Mouse (Mus musculus) cerebellum, adult 9-10 months (tissue): ENCODE measurements at regions not wholly inside any gene's neighbourhood (a gene's known extent, or its start where the extent isn't known, plus 50 kb on each side); places are given as distances from the start of the nearest gene placed in this dataset.
A peak's percentile ranks its signal among the peaks of the same experiment; 100 is the strongest.

Source experiments
- DNase-seq: peaks from one replicate; pipeline ENCODE4 v3.0.0; 2022

DNA sequence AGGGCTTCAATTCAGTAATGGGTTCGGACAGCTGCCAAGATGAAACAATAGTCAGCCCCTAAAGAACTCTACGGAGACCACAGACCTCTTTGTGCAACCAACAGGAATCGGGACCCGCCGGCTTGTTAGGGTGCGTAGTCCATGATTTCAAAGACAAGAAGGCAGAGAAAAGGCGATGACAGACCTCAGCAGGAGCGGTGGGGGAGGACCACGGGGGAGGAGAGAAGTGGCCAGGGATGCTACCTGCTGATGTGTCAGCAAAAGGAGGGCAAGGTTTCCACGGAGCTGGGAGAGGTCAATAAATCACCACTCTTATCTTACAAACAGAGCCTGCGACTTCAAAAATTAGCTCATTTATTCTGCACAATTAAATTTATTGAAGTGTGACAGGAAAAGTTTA lies 388.4 kb upstream of the Id4 start:
- no peak for DNase-seq

DNA sequence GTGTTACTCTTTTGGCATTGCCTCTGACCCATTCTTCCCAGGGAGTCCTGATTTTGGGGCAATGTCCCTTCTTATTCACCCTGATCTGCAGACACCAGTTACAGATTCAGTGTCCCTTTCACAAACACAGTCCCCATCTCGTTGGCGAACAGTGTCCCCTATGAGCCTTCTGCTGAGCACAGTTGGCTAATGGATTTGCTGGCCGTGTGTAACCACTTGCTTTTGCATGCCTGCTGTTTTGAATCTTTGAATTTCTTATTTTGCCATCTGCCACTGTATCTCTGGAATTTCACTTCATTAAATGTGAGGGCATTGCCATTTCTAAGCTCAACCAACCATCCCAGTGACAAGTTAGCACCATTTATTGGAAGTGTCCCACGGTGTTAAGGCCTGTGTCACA lies 368.5 kb upstream of the Id4 start:
- no peak for DNase-seq

DNA sequence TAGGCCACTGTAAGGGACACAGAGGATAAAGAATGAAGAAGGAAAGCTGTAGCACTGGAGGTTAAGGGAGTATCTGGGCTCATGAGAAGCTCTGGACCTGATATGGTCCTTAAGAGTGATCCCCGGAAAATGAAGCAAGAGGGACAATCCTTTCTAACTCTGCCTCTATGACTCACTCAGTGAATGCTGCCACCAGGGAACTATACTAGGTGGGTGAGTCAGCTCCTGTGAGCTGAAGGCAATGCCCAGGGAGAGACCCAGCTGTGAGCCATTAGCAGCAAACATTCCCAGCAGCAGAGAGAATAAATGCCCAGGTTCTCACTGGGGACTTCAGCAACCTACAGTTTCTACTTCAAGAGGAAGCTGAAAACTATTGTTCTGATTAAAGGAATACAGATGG lies 366.7 kb upstream of the Id4 start:
- DNase-seq = no peak

DNA sequence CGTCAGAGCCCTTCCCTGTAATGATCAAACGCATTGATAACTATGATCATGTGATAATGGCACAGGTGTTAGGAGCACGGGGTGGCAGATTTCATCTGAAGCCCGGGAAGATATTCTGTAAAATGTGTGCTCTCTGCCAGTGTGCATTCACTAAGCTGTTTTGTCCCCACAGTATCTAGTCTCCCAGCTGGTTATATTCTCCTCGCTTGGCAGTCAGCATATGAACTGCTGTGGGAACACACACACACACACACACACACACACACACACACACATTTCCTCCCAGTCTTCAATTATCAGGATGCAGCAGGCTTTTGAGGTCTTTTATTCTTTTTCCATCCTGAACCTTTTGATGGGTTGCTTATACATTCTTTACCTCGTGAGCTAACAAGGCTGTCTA lies 365.8 kb upstream of the Id4 start:
- no peak for DNase-seq

DNA sequence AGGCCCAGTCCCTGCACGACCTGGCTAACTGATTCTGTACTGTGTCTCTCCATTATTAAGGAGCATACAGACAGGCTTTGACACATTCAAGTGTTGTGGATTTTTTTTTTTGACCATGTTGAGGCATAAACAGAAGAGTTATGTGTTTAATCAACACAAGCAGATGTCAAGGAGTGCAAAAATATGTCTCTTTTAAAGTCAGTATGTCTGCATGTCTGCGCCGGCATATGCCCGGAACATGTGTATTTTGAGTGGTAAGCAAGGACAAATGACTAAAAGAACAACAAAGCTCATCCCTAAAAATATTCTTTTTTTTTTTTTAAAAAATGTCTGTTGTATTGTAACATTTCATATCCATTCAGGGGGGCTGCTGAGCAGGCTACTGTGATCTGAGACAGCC lies 364.4 kb upstream of the Id4 start:
- DNase-seq = no peak

DNA sequence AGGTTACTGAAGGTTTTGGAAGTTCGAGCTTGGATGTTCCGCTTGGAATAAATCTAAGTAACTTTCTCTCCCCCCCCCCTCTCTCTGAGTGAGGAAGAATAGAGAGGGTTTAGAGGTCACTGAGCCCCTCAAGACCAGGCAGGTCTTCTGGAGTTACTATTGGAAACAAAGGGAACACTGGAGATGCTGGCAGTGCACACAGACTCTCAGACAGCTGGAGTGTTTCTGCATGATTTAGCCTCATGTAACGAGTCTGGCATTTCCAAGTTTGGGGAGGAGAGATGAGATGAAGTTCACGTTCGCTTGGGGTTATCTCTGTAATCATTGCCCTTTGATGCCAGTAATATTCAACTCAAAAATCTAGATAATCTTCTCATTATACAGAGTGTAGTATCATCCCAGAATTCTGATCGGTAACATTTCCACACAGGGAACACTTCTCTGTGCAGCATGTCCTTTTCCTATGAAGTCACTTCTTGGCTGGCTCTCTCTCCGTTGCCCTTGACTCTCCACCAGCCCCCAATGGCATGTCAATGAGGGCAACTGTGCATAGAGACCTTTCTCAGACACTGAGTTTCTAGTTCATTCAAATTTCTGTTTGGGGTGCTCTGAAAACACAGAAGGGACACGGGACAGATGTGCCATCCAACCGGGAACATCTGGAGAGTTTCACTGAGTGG lies 351.0 kb upstream of the Id4 start:
- no peak for DNase-seq

DNA sequence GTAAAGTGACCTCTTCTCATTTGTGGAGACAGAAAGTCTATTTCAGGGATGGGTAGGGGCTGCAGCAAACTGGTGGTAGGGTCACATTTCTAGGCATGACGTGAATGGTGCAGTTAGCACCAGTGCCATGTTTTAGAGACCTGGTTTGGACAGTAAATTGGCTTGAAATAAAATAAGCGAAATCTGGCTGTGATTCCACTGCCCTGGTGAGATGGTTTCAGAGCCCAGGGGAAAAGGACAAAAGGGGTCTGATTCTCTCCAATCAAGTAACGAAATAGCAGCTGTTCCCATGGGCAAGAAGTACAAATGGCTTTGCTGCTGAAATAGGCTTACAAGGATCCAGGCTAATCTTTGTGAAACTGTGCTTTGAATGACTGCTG lies 350.5 kb upstream of the Id4 start:
- DNase-seq = no peak

DNA sequence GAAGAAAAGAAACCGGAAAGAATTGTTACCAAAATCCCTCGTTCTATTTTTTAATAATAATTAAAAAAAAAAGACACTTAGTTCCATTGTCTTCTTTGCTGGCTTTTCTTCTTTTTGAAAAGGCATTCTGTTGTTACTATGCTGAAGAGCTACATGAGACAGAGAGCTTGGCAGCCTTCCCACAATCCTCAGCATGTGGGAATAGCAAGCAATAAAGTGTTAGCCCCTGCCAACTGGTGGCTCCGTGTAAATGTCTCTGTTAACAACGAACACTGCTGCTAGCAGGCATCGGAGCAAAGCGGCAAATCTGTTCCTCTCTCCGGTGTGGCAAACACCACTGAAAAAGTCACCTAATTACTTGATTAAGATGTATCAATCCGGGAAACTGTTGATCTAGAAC lies 344.6 kb upstream of the Id4 start:
- DNase-seq = peak; percentile 13

DNA sequence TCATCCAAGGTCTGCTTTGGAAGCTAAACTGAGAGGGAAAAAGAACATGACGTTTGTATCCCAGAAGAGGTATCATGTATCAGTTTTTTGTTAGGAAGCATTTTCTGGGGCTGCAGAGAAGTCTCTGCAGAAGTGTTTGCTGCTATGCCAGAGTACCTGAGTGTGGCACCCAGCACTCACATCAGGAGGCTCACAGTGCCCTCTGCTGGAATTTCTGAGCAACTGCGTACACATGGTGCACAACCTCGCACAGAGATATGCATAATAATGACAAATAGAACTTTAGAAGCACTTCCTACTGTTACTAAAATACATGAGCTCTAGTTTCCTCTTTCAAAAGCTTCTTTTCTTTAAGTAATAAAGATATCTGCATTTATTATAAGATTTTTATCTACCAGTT lies 343.7 kb upstream of the Id4 start:
- no peak for DNase-seq

DNA sequence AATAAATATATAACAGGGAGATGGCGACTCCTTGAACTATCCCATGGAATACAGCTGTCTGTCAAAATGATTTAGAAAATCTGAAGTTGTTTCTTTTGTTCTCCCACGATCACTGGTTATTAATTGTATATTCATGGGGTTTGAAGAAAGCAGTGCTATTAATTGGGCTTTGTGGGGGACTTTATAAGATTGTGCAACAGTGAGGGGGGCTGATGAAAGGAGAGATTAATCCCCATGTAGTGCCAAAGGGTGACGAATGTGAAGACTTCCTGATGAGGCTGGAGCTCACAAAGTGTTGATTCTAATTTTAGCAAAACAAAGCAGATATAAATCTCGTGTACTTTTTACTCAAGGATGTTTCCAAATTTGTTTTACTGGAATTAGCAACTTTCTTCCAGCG lies 340.0 kb upstream of the Id4 start:
- DNase-seq = no peak

DNA sequence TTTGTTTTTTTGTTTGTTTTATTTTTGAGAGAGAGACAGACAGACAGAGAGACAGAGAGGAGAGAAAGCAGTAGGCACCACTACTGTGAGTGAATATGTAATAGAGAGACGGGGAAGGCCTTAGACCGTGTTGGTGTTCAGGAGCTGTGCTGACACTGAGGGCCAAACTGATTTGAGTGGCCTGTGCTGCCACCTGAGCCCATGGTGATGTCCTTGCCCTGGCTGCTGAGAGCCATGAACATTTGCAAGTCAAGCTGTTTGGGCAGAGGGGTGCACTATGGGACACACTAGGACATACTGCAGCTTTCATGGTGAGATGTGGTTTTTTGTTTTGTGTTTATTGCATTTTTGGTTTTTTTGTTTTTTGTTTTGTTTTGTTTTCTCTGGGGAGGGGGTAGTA lies 320.3 kb upstream of the Id4 start:
- no peak for DNase-seq

DNA sequence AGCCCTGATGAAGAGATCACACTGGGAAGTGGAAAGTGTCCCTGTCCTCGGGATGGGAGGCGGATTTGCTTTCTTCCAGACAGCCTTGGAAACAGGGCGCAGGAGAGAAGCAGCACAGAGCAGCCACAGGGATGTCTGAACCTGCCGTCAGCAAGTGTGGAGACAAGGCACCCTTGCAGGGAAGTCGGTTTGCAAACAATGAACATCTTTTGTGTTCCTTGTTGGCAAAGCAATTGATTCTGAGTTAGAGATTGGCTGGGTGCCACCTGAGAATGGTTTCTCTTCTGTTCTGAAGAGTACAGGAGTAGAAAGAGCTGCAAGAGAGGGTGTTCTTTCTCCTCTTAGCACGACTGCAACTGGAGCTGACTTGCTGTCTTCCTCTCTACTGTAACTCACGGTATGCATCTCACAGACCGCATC lies 318.6 kb upstream of the Id4 start:
- DNase-seq = no peak

DNA sequence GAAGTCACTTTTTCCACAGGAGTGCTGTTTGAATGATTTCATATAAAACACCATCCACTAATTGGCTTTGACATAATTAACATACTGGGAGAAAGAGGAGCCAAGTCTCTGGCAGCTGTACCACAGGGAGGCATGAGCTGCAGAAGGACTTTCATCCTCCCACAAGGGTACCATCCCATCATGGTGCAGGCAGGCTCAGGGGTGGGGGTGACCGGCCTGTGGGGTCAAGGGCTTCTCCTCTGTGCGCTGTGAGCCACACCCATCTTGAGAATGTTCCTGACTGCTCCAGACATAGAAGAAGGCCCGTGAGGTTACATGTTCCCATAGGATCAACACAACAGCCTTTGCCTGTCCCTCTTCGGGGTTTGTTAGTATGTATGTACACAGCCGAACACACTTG lies 317.4 kb upstream of the Id4 start:
- no peak for DNase-seq

DNA sequence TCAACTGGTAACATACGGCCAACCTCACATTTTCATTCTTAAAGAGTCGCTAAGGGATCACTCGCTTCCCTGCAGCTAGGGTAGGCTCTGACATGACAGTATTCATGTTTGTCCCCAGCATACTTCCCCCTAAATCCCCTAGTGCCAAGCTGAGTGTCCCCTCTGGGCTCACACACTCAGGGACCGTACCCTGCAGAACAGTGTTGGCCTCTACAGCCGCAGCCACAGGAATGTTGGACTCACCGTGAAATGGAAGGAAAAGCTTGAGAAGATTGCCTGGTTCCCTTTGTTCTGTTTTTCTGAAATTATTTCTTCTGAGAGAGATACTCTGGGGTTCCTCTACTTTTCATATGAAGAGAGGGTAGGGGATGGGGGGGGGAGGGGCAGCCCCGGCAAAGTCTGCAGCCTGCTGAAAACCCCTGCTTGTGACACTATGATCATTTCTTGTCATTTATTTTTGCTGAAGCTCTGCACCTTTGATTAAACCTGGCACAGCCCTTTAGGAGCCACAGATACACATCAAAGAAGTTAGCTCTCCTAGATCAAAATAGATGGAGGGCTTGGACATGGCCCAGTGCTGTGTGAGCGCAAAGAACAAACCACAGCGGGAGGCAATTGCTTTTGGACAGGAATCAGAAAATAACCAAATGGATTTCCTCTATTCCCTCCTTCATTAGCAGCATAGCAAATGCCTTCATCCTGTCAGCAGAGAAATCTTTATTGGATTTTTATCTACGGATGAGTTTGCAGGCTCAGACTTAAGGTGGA lies 312.7 kb upstream of the Id4 start:
- peak; percentile 4 for DNase-seq

DNA sequence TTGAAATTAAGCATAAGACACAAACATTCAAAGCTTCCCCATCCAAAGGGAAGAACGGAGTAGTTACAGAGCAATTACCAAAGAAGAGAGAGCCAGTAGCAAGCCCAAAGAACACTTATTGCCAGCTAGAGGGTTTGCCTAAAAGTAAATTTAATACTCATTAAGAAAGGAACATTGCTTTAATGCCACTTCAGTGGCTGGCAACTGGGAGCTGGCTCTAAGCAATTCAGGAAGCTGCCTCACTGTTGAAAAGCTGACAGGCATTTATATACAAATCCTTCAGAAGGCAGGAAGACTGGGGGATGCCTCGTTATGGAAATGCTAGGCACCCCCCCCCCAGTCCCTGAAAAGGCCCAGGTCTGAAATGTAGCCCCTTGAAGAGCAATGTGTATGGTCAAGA lies 310.6 kb upstream of the Id4 start:
- DNase-seq = no peak

DNA sequence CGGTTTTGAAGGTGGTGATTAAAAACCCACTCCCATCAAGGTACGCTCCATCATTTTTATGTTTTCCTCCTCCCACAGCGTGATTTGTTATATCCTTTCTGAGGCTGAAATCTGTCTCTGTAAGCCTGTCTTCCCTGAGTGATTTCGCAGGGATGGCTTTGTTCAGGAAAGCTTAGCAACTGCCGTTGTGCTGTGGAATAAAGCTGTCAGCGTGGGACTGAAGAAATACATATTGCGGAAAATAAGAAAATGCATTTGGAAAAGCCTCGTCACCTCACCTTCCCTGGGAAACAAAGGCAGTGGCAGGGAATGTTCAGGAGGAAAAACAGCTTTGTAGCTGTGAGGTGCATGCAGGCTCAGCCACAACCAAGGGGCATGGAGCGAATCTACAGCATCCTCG lies 310.0 kb upstream of the Id4 start:
- DNase-seq = no peak

DNA sequence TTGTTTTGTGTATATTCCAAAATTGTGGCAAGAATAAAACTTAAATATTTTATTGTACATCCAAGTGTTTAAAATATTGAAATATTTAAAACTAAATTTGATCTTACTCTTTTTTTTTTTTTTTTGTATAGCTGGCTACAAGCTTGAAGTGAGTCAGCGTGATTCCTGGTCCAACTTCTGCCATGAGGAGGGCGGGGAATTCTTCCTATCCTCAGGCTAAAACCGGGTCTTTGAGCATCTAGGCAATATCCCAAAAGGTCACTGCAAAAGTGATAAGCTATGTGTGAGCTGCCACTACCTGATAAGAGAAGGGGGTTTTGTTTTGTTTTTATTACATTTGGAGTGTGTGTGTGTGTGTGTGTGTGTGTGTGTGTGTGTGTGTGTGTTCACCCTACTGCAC lies 308.1 kb upstream of the Id4 start:
- no peak for DNase-seq

DNA sequence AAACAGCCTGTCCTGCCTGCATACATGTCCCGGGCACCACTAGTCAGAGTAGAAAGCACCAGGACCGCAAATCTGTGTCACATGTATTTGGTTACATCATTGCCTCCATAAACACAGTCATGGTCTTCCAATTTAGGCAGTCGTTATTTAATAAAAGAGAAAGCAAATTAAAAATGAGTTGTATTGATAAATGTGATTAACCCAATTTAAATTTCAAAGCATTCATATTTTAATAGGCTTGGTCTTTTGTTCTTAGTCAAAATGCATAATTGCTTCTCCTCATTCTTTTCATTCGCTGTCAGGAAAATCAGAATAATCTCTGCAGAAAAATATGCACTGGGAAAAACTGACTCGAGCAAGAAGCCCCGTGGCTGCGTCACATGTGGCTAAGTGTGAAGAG lies 307.3 kb upstream of the Id4 start:
- no peak for DNase-seq

DNA sequence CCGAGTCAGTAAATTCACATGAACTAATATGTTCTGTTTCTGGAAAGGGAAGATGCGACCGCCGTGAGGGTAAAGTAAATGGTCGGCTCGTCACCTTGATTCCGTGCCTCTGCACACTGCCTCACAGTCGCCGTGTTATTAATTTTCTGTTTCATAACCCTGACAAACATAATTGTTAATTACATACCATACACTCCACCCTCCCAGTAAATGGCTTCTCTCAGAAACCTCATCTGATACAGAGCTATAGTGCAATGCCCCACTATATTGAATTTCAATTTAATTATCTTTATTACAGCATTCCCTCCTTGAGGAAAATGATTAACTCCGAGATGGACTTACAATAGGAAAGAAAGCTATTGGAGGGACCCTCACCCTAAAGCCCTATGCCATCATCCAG lies 305.5 kb upstream of the Id4 start:
- no peak for DNase-seq

DNA sequence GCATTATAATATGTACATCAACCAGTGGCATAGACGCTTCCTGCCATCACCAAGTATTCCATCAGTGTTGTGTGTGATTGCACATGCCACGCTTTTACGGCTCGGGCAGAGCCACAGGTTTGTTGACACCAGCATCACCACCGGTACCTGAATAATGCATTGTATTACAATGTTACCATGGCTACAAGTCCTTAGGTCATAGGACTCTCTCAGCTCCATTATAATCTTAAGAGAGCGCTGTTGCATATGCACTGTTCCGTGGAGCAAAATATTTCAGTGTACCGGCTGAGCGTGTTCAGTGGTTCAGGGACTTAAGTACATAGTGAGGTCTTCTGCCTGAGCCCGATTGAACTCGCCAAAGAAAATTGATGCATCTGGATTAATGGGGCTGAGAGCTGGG lies 303.4 kb upstream of the Id4 start:
- DNase-seq = no peak

DNA sequence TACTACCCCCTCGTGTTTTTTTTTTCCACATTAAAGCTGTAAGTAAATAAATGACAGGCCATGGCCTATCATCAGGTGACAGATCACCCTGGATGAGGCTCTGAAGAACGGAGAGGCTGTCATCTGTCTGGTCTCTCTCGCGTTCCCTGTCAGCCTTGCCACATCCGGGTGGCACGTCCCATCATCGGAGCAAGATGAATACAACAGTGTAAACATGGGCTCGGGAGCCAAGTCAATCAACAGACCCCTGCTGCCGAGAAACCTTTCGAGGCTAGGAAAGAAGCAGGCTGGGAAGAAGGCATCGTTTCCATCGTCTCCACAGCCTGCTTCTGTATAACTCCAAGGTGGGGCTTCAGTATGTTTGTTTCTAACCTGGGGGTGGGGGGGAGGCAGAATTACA lies 286.8 kb upstream of the Id4 start:
- no peak for DNase-seq

DNA sequence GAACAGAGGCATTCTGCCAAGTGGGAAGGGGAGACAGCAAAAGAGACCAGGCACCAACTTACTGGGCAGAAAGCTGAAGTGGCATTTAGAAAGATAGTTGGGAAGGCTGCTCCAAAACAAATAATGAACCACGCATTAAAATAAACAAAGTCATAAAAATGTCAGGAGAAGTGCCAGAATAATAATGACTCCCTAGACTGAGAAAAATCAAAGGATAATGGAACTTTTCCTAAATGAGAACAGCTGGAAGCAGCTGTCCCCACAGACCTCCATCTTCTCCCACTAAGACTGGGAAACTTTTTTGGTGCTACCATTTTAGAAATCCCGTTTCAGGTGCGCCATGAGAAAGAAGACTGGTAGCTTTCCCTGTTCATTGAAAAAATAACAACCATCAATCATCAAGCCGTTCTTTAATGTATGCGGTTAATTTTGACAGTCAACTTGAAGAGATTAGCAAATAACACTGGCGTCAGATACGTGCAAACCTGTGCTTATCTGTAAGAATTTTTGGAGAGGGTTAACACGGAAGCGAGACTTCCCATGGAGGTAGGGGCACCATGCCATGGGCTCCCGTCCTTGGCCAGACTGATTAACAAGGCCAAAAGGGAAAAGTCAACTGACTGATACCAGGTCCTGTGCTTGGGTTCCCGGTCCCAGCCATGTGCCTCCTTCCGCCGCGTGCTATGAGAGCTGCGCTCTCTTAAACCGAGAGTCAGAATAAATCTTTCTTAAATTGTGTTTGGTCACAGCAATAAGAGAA lies 286.1 kb upstream of the Id4 start:
- no peak for DNase-seq

DNA sequence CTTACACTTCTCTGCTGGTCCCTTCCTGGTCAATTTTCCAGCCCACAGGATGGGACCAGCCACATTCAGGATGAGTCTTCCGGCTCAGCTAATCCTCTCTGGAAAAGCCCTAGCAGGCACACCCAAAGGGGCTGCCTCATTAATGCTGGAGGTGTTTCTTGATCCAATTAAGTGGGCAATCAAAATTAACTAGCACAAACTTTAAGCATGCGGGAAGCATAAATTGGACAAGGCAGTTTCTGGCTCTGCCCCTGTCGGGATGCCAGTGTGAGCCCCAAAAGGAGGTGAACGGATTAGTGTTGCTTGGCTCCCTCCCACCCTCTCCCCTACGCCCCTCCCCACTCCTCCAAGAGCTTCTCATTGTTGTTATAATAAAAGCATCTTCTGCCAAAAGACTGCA lies 262.5 kb upstream of the Id4 start:
- DNase-seq = no peak

DNA sequence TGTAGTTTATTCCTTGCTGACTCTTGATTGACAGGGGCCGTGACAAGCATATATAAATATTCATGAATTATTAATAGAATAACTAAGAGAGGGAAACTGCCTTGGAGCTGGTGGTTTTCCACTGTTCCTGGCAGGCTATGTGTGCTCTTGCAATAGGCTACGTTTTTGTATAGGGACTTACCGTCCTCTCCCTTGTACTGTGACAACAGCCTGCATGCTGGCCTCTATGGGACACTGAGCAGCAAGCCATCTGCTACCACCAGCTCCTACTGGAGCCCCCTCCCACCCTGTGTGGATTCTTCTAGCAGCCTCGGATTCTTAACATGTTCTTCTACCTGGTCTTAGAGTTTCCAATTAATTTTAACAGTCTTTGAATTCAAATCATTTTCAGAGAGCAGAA lies 261.6 kb upstream of the Id4 start:
- DNase-seq = no peak
